Mouse (Mus musculus): ENCODE results near the gene Gm3448. TPM values are rescaled to one million over a fixed set of nuclear protein-coding genes. Genes with fewer than 3 reads are reported as not detected.
"Not testable (repeated sequence)": the region's sequence is repeated elsewhere in the genome, so short reads cannot be mapped to it uniquely, and the experiment has no call there.

Gene Gm3448
- polyA plus RNA-seq, 1 experiment, result 4.9 TPM

GRCm38 (mm10) chr17:15040455-15040854 is 882 bp downstream of the Gm3448 start:
- DNase-seq (ENCODE audit: extremely low spot score in 1 of 2, low spot score in 1 of 2), result not testable (repeated sequence)

DNA sequence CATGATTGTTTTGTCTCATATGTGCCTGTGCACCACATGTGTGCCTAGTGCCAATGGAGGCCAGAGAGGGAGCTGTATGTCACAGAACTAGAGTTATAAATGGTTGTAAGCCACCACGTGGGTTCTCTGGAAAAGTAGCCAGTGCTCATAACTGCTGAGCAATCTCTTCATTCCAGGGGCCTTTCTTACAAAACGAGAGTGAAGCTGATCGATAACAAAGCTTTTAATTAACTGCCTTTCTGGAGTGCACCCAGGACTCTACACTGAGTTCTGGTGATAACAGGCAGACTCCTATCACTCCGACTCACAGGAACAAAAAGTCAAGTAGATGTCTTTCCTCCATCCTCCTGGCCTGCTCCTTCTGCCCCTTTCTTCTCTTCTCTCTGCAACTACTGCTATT is 9.9 kb downstream of the Gm3448 start:
- not testable (repeated sequence) for DNase-seq (ENCODE audit: extremely low spot score in 1 of 2, low spot score in 1 of 2)

DNA sequence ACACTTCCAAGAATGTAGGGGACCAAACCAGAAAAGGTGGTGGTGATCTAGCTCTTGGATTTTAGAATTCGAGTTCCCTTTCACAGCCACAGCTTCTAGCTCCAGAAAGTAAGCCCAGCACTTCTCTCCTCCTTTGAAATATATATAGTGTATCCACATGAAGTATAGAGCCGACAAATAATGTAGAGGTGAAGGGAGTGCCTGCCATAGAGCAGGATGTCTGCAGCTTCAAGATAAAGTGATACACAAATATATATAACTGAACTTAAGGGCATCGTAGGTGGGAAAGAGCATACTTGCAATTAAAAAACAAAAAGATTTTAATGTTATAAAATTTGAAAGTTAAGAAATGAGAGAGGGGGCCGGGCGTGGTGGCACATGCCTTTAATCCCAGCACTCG is 15.8 kb downstream of the Gm3448 start:
- not testable (repeated sequence) for DNase-seq (ENCODE audit: extremely low spot score in 1 of 2, low spot score in 1 of 2)

DNA sequence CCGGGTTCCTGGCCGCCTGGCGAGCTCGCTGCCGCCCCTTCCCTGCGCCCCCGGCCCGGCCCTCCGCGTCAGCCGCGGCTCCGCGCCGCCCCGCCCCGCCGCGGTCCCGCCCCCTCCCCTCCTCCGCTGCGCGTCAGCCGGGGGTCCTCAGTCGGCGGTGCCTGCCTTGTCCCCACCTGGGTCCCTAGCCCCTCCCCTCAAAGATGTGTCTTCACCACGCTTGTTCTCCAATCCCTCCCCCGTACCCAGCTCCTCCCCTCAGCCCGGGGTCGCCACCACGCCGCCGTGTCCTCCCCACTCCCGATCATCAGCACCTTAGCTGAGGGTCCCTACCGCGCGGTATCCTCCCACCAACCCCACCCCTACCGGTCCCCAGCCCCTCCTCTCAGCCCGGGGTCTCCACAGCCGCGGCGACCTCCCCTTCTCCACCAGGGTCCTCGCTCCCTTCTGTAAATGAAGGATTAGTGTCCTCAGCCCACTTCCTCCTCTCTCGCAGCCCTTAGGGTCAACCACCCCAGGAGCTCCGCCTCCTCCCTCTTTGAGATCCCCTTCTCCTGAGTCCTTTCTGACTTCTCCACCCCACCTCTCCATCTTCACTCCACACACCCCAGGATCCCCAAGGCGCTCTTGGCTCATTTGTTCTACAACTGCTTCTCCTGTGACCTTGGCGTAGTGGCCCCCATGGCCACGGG is 16.7 kb downstream of the Gm3448 start:
- not testable (repeated sequence) for DNase-seq (ENCODE audit: extremely low spot score in 1 of 2, low spot score in 1 of 2)

- not testable (repeated sequence) for DNase-seq (ENCODE audit: extremely low spot score in 1 of 2, low spot score in 1 of 2)
These were observed 17.4 kb downstream of the Gm3448 start for GRCm38 (mm10) chr17:15023878-15024492.

DNA sequence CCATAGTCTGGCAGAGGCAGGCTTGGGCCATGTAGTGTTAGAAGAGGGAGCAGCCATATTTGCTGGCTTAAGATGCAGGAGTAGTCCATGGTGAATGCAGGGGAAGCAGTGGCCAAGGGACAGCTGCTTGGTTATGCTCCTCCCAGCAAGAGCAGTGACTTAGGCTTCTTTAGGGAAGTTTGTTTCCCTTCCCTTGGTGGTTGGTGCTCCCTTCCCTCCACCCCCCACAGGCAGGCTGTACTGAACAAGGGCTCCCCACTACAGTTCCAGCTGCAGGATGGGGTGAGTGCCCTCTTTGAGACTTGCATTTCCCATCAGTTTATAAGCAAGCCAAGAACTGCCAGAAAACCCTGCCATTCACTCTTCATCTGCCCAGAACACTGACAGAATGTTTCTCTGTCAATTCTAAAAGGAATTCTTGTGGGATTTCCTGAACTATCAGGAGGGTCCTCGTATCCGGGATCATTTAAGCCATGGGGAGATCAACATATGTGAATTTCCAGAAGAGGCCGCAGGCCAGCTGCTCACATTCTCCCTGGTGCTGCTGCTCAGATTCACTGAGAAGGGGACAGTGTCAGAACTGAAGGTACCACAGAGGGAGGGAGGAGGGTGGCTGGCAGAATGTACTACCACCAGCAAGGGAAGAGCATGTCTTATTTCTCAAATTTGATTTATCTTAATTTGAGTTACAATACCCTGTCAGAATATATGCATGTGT is 19.7 kb downstream of the Gm3448 start:
- DNase-seq (ENCODE audit: extremely low spot score in 1 of 2, low spot score in 1 of 2), result peak; percentile 5 to 18

DNA sequence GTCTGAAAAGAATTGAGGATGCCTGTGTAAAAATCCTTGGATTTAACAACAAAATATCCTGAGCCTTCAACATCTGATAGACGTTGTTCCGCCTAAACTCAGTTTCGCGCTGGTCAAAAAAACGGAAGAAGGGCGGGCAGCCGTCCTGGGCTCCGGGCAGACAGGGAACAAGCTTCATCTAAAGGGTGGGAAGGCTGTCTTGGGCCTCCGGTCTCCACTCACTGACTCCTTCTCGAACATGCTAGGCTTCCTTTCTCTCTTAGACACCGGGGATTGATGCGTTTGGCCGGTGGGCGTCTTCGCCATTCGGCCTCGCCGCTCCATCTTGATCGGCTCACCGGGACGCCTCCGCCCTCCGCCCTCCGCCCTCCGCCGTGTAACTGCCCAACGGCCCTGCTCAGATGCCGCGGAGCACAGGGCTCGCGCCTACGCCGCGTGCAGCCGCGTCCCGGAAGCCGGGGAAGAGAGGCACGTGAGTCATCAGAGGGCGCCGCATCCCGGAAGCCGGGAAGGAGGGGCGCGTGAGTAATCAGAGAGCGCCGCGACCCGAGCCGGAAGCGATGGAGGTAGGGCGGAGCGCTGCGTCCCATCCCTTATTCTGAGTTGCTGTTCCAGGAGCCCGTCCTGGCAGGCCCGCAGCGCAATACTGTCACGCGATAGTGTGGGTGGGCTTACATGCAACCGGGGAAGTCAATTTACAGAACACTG is 31.5 kb downstream of the Gm3448 start, which contains the start of gene Gm3435:
Gene Gm3435, plus strand, starts transcription at position 471 of the 708 bp plus-strand sequence.
- DNase-seq (ENCODE audit: extremely low spot score in 1 of 2, low spot score in 1 of 2), result not testable (repeated sequence)

GRCm38 (mm10) chr17:15009088-15009487 is 32.2 kb downstream of the Gm3448 start:
- DNase-seq (ENCODE audit: extremely low spot score in 1 of 2, low spot score in 1 of 2), result not testable (repeated sequence)

DNA sequence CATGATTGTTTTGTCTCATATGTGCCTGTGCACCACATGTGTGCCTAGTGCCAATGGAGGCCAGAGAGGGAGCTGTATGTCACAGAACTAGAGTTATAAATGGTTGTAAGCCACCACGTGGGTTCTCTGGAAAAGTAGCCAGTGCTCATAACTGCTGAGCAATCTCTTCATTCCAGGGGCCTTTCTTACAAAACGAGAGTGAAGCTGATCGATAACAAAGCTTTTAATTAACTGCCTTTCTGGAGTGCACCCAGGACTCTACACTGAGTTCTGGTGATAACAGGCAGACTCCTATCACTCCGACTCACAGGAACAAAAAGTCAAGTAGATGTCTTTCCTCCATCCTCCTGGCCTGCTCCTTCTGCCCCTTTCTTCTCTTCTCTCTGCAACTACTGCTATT is 41.3 kb downstream of the Gm3448 start:
- not testable (repeated sequence) for DNase-seq (ENCODE audit: extremely low spot score in 1 of 2, low spot score in 1 of 2)

- DNase-seq (ENCODE audit: extremely low spot score in 1 of 2, low spot score in 1 of 2), result not testable (repeated sequence)
These were observed 47.2 kb downstream of the Gm3448 start for GRCm38 (mm10) chr17:14994140-14994539.

GRCm38 (mm10) chr17:14993139-14993832 is 48.1 kb downstream of the Gm3448 start:
- not testable (repeated sequence) for DNase-seq (ENCODE audit: extremely low spot score in 1 of 2, low spot score in 1 of 2)

DNA sequence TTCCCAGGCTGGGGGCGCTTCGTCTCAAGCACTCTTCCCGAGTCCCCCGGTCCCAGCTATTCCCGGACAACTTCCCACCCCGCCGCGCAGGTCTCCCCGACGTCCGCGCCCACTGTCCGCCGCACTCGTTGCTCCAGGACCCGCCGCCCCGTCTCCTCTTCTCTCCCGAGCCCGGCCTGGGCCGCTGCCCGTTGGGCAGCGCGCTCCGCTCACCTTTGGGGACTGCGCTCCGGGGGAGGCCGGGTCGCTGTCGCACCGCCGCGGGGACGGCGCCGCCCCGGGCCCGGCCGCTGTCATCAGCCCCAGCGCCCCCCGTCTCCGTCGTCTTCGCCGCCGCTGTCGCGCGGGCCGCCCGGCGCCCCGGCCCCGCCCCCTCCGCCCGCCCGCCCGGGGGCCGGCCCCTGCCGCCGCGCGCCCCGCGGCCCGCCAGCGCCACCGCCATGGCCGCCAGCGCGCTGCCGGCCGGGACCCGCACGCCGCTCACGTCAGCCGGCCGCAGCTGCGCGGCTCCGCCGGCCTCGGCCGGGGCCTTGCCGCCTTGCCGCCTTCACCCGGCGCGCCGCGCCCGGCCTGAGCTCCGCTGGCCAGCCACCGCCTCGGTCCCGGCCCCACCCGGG is 48.7 kb downstream of the Gm3448 start:
- DNase-seq (ENCODE audit: extremely low spot score in 1 of 2, low spot score in 1 of 2), result not testable (repeated sequence)

GRCm38 (mm10) chr17:14990116-14990702 is 51.1 kb downstream of the Gm3448 start:
- not testable (repeated sequence) for DNase-seq (ENCODE audit: extremely low spot score in 1 of 2, low spot score in 1 of 2)

- not testable (repeated sequence) for DNase-seq (ENCODE audit: extremely low spot score in 1 of 2, low spot score in 1 of 2)
These were observed 62.8 kb downstream of the Gm3448 start, which contains the start of the genes 9030025P20Rik and Gm3417 for GRCm38 (mm10) chr17:14978362-14979038. 9030025P20Rik (plus strand) TSS chr17:14978468. Gm3417 (minus strand) TSS chr17:14978790.

DNA sequence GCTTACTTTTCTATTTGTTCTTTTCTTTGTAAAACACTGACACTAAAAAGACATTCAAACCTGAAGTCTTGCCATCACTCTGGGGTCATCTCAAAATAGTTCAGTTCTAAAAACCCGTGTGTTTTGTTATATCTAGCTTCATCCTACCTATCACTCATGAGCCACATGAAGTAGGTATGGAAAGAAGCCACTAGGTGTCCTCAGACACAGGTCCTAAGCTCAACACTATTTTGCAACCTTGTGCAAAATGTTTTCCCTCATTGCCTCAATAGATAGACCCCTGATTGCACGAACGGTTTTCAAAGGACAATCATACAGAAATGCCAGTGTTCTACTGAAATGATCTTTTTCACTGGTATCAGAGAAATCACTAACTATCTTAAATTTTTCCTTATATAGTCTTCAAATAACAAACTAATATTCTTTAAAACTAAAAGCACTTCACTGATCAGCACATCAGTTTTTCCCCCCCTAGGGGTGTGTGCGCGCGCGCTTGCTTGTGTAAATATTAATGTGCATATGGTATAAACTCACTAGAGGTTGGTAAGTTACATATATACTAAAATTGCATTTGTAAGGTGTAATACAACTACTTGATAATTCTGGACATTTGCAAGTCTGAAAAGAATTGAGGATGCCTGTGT is 63.5 kb downstream of the Gm3448 start:
- not testable (repeated sequence) for DNase-seq (ENCODE audit: extremely low spot score in 1 of 2, low spot score in 1 of 2)

- DNase-seq (ENCODE audit: extremely low spot score in 1 of 2, low spot score in 1 of 2), result not testable (repeated sequence)
These were observed 72.9 kb downstream of the Gm3448 start for GRCm38 (mm10) chr17:14968373-14968913.

GRCm38 (mm10) chr17:14961557-14962154 is 79.7 kb downstream of the Gm3448 start:
- not testable (repeated sequence) for DNase-seq (ENCODE audit: extremely low spot score in 1 of 2, low spot score in 1 of 2)

All from frontal cortex, adult 2 months (tissue).